Mouse (Mus musculus): ENCODE results near the gene Aspdh. TPM values are rescaled to one million over a fixed set of nuclear protein-coding genes. Genes with fewer than 3 reads are reported as not detected.

The Aspdh gene
- total RNA-seq, 2 experiments from 2014 or later, result not detected

DNA sequence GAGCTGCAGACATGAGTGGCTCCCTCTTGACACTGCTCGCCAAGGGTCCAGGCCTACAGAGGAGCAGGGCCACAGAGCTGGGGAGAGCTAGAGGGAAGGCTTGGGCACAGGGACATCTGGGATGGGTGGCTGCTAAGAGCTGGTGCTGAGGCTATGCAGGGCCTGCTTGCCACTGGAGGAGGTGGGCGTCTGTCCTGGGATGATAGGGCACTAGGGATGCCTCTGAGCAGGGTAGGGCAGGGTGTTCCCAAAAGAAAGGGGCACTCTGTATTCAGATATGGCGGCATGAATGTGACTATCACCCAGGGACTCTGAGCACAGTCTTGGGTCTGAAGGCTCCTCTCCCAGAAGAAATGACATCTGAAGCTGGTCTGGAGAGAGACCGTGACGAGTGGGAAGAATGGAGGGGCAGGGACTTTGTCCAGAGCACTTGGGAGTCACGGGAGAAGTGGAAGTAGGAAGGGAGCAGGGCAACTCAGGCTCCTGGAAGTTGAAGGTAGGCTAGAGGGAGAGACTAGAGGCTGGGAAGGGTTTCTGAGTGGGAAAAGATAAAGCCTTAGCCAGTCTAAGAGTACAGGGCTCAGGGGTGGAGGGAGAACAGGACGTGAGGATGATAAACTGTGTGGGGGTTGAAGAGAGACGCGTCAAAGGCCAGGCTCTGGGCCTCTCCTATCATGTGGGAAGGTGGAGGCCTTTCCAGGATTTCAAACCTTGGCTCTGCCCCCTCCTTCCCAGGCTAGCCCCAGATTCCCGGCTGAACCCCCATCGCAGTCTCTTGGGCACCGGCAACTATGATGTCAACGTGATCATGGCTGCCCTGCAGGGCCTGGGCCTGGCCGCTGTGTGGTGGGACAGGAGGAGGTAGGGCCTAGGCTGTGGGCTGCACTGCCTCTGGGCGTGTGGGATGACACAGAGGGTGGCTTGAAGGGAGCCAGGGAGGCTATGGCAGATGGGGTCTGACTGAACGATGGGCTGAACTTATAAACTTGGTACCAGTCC, 4.8 kb downstream of the Aspdh start:
- intact Hi-C loops (cut with DNase I), result no loop called here
- no peak for DNase-seq

DNA sequence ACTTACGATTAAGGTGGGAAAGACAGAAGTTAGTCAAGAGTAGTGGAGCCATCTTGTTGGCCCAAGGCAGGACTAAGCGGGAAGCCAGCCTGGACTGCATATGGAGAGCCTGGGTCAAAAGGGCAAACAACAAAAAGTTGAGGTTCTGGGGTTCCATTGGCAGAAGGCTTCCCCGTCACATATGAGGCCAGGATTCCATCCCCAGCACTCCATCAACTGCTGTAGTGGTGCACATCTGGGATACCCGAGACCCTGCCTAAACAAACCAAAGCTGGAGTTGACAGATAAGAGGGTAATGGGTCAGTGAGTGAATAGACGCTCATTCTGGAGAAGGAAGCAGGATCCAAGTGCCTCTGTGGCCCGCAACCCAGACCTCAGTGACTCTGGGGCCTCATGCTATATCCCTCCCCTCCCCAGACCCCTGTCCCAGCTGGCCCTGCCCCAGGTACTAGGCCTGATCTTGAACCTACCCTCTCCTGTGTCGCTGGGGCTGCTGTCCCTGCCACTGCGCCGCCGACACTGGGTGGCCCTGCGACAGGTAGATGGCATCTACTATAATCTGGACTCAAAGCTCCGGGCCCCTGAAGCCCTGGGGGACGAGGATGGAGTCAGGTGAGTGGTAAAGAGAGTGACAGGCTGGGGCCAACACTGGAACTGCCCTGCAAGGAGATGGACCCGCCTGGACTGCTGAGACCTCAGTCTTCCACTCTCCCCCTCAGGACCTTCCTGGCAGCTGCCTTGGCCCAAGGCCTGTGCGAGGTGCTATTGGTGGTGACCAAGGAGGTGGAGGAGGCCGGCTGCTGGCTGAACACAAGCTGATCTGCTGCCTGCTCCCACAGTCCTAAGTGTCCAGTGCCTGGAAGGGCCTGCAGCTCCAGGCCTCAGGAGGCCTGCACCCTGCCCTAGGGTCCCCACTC, 5.8 kb downstream of the Aspdh start:
- DNase-seq, result no peak
- intact Hi-C loops (cut with DNase I), result no loop called here

DNA sequence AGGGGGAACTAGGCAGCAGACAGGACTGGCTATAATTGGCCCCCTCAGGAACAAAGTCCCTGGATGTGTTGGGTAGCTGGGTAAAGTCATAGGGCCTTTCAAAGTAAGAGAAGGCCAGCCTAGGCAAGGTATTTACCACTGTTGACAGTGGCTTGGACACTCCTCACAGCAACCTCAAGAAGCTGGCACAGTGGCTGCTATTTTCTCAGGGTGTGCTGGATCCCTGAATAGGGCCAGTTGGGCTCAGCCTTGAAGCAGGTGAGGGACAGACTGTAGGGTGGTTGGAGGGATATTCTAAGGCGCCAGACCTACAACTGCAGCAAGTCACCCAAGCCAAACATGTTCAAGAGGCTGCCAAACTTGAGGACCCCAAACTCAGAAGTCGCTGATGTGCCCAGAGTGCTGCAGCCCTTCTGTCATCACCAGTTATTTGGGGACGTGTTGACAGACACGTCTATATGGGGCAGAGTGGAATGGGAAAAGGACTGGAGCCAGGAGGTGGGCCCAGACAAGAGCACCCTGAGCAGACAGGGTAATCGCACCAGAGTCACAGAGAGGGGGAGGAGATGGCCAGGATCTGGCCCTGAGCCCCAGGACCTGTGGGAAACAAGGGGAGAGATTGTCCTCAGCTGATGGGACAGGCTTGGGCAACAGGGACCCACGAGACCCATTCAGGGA, 6.8 kb downstream of the Aspdh start:
- peak in 1 of 2 experiments; percentile 50 for DNase-seq
- intact Hi-C loops (cut with DNase I), result no loop called here

DNA sequence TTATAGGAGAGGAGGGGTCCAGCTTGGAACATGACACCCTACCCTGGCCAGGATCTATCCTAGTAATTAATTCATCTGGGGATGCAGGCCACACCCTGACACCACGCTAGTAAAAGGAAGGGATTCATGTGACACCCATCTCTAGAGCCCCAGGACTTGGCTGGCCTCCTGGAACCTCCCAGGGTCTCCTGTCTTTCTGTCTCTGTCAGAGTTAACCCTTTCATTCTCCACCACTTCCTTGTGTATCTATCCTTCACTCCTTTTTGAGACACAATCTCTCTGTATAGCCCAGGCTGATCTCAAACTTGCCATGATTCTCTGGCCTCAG, 7.3 kb downstream of the Aspdh start:
- intact Hi-C loops (cut with DNase I), result no loop called here
- no peak for DNase-seq

DNA sequence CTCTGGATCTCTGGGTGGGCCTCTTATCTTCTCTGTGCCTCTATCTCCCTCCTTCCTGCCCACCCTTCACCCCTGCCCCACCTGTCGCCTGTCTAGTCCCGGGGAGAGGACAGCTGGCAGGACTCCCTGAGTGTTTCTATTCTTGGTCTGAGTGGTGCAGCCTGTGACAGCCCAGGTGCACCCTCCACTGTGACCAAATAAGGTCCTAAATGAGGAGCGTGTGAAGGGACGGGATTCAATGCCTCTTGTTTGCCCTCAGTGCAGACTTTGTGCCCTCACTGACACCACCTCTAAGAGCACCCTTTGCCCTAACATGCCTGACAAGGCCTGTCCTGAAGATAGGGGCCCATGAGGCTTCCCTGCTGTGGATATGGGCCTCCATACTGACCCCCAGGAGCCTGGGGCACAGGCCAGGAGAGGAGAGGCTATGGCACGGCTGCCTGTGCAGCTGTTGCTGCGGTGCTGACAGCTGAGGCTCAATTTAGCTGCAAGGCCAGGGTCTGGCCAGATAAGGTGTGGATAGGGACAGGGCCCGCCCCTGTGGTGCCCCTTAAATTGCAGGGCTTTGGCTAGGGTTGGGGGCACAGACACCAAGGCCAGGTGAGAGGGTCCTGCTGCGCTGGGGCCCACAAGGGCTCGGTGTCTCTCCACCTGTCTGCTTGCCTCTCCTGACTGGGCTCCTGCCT, 7.9 kb downstream of the Aspdh start:
- intact Hi-C loops (cut with DNase I), result no loop called here
- peak; percentile 58 to 73 for DNase-seq

DNA sequence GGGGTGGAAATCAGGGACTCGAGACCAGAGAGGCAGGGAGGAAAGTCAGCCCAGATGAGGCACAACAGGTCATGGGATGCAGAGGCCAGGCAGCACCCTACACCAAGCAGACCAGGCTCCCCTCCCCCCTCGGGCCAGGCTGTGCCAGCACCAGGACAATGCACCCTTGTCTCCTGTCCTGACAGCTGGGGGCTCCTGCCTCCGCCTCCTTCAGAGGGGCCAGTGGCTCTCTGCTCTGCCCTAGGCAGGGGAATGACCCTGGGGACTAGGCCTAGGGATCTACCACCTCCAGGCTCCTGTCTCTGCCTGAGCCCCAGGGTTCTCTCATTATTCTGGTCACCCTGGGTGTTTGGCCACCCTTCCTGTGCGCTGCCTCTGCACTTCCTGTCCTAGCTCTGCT, 9.2 kb downstream of the Aspdh start:
- peak in 1 of 2 experiments; percentile 72 for DNase-seq
- intact Hi-C loops (cut with DNase I), result no loop called here

DNA sequence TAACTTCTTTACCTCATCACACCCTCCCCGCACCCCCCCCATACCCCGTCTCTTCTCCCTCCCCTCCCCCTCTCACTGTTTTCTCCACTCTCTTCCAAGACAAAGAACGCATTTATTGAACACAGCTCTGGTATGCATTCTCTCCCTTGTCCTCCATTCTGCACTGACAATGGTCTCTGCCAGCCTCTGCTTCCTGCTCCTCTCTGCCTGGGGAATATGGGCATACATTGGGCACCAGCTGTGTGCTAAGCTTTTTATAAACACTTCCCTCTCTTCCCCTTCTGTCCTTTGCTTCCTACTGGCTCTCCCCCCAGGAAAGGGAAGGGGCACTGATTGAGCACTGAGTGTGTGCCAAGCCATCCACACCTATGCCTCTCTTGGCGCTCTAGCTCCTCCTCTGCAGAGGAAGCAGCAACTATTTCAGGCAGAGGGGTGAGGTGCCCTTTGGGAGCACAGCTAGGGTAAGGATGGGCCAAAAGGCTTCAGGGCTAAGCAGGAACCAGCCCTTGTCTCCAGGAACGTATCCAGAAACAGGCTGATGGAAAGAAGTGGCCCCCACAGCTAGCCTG, 9.9 kb downstream of the Aspdh start:
- intact Hi-C loops (cut with DNase I), result no loop called here
- no peak for DNase-seq

DNA sequence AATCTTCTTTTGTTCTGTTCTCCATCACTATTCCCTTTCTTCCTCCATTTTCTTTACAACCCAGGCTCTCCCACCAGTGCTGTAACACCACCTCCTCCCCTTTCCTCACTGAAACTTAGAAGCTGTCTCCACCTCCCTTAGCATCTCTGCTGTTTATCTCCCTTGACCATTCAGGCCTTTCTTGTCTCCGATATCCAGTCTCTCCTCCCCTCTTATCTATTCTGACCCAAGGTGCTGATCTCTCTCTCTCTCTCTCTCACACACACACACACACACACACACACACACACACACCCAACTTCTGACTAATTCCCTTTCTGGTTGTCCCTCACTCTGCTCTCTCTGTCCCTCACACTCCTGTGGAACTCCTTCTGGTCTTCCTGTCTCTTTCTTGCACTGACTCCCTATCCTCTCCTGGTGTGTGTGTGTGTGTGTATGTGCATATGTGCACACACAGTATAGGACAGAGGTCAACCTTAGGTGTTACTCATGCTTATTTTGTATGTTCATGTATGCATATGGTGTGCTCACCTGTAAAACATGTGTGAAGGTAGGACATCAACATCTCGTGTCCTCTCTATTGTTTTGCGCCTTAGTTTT, 17.7 kb downstream of the Aspdh start:
- intact Hi-C loops (cut with DNase I), result no loop called here
- DNase-seq, result no peak

DNA sequence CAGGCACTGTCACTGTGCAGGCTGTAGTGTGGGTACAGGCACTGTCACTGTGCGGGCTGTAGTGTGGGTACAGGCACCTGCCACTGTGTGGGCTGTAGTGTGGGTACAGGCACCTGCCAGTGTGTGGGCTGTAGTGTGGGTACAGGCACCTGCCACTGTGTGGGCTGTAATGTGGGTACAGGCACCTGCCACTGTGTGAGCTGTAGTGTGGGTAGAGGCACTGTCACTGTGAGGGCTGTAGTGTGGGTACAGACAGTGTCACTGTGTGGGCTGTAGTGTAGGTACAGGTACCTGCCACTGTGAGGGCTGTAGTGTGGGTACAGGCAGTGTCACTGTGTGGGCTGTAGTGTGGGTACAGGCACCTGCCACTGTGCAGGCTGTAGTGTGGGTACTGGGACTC, 18.9 kb downstream of the Aspdh start:
- DNase-seq, result peak in 1 of 2 experiments; percentile 9
- intact Hi-C loops (cut with DNase I), result no loop called here

DNA sequence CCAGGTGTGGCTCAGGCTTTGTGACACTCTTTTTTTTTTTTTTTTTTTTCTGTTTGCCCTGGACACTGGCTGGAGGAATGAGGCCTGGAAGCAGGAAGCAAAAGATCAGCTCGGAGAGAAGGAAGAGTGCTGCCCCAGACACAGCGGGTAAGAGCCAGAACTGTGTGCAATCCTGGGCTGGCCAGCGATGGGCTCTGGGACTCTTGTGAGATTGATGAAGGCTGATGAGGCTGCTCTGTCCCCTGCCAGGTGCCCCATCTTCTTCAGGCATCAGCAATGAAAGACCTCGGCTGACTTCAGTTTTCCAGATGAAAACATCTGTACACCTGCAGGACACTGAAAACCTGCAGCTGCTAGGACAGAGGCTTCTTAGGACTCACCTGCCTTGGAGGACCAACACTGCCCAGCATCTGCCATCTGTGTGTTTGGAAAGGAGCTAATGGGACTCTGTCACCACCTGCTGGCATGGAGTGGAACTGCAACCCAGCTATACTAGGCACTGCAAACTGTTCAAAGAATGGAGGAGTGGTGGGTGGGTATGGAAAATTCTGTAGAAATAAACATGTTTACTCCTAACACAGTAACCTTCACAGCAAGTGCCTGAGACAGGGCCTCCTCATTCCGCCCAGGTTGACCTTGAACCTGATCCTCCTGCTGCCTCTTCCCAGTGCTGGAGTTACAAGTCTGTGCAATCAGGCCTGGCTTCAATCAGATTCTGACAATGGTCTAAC, 19.8 kb downstream of the Aspdh start:
- DNase-seq, result peak in 1 of 2 experiments; percentile 63
- intact Hi-C loops (cut with DNase I), result loop anchor here (5.0 kb wide), 2 partner anchors 83 to 223 kb away; partner anchors contain the start of gene Gm15517

DNA sequence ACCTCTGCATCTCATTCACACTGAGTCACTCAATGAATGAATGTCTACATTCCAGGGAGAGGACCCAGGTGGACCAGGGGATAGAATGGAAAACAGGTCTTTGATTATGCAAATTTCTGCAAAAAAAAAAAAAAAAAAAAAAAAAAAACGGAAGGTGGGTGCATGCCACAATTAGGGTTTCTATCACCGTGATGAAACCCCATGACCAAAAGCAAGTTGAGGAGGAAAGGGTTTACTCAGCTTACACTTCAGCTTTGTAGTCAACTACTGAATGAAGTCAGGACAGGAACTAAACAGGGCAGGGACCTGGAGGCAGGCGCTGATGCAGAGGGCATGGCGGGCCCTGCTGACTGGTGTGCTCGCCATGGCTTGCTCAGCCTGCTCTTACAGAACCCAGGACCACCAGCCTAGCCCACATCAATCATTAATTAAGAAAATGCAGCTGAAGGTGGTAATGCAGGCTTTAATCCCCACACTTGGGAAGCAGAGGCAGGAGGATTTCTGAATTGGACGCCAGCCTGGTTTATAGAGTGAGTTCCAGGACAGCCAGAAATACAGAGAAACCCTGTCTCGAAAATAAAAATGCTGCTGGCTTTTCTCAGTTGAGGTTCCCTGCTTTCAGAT, 20.5 kb downstream of the Aspdh start:
- DNase-seq, result peak in 1 of 2 experiments; percentile 8
- intact Hi-C loops (cut with DNase I), result loop anchor here (5.0 kb wide), 2 partner anchors 83 to 223 kb away; partner anchors contain the start of gene Gm15517

DNA sequence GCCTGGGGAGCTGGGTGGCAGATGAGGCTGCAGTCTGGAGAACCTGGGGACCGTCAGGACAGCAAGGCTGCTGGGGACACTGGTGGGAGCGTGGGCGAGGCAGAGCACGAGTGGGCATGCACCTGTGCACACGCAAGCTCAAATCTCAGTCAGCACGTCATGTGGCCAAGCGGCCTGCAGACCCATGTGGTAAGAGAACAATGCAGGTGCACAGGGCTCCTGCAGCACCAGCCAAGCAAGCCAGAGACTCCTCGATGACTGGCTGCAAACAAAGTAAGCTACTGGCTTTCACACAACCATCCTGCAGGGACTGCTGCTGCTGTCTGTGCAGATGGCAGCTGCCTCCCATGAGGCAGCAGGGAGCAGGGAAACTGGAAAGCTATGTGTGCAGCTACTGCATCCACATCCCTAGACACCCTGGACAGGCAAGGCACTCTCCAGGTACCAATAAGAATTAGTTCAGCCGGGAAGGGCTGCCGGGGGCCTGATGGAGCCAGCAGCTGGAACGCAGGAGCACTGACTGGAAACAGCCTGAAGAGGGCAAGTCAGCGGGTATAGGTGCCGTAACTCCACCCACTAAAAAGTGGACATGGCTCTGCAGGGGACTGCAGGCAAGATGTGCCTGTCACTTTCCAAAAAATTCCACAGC, 21.9 kb downstream of the Aspdh start:
- DNase-seq, result peak in 1 of 2 experiments; percentile 13
- intact Hi-C loops (cut with DNase I), result loop anchor here (5.0 kb wide), 2 partner anchors 85 to 225 kb away; partner anchors contain the start of gene Gm15517

DNA sequence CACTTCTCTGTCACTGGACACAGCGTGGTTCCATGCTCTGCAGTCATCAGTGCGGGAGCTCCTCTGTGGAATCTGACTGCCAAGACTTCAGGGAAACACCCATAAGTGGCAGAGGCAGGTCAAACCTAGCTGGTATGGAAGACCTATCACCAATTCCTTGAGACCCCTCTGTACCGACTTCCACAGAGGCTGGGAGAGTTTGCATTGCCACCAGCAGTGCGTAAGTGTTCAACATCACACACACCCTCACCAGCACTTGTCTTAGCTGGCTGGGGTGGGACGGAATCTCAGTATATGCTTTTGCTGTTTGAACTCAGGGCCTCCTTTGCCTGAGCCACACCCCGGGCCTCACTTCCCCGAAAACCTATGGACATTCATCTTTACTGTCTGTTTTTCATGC, 22.7 kb downstream of the Aspdh start:
- DNase-seq, result peak in 1 of 2 experiments; percentile 7
- intact Hi-C loops (cut with DNase I), result loop anchor here (5.0 kb wide), 2 partner anchors 86 to 226 kb away; partner anchors contain the start of gene Gm15517

DNA sequence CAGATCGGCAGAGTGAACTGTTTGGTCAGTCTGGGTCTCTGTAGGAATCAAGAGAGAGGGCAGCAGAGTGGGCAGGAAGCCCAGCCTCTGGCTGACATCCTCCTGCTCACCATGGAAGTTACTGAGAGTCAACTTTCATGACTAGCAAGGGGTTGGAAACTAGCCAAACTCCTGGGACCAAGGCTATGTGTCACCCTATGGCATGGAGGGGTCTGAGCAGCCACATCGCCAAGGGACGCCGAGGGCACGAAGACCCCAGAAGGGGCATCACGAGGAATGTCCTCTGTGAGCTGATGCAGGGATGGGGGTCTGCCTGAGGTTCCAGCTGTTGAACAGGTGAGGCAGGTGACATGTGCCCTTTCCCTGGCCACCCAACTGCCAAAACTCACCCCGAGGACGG, 23.4 kb downstream of the Aspdh start:
- DNase-seq, result peak in 1 of 2 experiments; percentile 10
- intact Hi-C loops (cut with DNase I), result loop anchor here (5.0 kb wide), 2 partner anchors 86 to 226 kb away; partner anchors contain the start of gene Gm15517

DNA sequence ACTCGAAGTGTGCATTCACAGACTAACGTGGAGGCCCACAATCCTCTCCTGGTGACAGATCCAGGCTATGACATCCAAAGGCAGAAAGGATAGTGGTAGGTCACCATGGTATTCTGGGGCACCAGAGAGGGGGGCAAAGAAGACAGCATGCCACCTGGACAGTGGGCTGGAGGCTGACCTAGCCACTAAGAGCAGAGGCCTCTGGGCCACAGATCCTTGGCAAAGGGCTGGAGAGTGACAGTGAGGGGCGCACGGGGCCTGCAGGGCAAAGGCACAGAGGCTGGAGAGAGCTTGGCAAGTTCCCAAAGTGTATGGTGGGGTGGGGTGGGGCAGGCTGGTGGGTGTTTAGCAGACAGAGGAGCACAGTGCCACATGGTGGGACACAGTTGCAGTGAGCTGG, 25.1 kb downstream of the Aspdh start:
- peak in 1 of 2 experiments; percentile 11 for DNase-seq
- intact Hi-C loops (cut with DNase I), result no loop called here

DNA sequence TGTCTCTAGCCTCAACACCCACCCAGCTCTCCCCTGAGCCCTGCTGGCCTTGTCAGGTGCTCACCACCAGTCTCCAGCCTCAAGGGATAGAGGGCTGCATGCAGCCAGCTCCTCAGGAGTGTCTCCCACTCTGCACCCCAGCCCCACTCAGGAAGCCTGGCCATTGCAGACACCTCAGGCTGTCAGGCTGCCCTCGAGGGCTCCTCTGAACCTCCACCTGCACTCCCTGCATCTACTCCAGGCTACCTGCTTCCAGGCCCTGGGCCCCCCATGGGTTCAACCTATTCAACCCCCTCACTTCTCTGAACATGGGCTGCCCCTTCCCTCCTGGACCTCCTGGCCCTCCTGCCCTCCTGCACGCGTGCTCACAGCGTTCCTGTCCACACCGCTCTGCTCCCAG, 26.2 kb downstream of the Aspdh start:
- DNase-seq, result peak in 1 of 2 experiments; percentile 10
- intact Hi-C loops (cut with DNase I), result no loop called here

DNA sequence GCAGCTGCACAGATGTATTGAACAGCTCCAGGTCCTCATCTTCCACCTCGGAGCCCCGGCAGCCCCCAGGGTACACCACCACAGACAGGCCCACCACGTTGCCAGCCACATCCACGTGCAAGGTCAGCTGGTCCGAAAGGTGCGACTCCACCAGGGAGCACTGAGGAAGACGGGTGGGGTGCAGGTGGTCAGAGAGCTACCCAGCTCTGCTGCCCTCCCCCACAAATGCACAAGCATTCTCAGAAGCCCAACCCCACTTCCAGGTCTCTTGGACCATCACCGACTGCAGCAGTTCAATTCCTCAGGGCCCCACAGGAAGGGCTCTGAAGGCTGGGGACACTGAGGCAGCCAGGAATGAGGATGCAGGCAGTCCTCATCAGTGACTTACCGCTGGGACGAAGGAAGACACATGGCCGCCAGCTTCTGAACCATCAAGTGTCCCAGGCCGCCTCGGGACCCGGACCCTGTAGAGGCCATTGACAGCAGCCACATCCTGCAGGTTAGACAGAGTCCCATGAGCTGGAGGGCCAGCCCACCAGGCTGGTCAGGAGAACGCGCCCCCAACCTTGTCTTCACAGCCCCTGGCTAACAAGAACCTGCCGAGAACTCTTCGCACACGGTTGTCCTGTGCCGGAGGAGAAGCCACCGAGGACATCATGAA, 27.1 kb downstream of the Aspdh start:
- intact Hi-C loops (cut with DNase I), result no loop called here
- DNase-seq, result peak in 1 of 2 experiments; percentile 13
